Mouse (Mus musculus) embryonic facial prominence, embryonic 14.5 days (tissue): ENCODE measurements around the gene Zfp541. TPM values are rescaled to one million over a fixed set of nuclear protein-coding genes. Genes with fewer than 3 reads are reported as not detected.

Experiments
- ATAC-seq: fragments of 200-750 bp; cut with Nextera tagmentation; 2 replicates; pipeline ENCODE4 v1.8.0; 2017; ENCODE audit warnings: low read depth, moderate number of reproducible peaks, moderate TSS enrichment
- DNase-seq: peaks from one replicate; pipeline ENCODE4 v3.0.0-alpha.2; 2015; ENCODE audit warnings: low spot score
- H3K27ac ChIP-seq: fragments of 300-500 bp; sonication (generic); replicated peaks from 2 replicates; pipeline ENCODE4 v1.5.1; 2014; ENCODE audit warnings: low read depth, mild to moderate bottlenecking, low read length, moderate library complexity
- H3K27me3 ChIP-seq: fragments of 300-500 bp; sonication (generic); replicated peaks from 2 replicates; pipeline ENCODE4 v1.6.1; 2014; ENCODE audit warnings: low read length; ENCODE audit not compliant: control insufficient read depth, insufficient read depth
- H3K36me3 ChIP-seq: fragments of 300-500 bp; sonication (generic); 2 replicates; pipeline ENCODE4 v1.6.1; 2014; ENCODE audit warnings: low read length, mixed read lengths; ENCODE audit not compliant: control insufficient read depth, insufficient read depth
- H3K4me1 ChIP-seq: fragments of 300-500 bp; sonication (generic); 2 replicates; pipeline ENCODE4 v1.6.1; 2014; ENCODE audit warnings: antibody characterized with exemption, low read length; ENCODE audit not compliant: control insufficient read depth, insufficient read depth
- H3K4me2 ChIP-seq: fragments of 300-500 bp; sonication (generic); 2 replicates; pipeline ENCODE4 v1.6.1; 2014; ENCODE audit warnings: low read depth, mild to moderate bottlenecking, low read length, moderate library complexity, mixed read lengths
- H3K4me3 ChIP-seq: fragments of 300-500 bp; sonication (generic); 2 replicates; pipeline ENCODE4 v1.5.1; 2014; ENCODE audit warnings: low read depth, mild to moderate bottlenecking, low read length
- H3K9ac ChIP-seq: fragments of 300-500 bp; sonication (generic); 2 replicates; pipeline ENCODE4 v1.6.1; 2014; ENCODE audit warnings: low read depth, mild to moderate bottlenecking, low read length, moderate library complexity, mixed read lengths
- H3K9me3 ChIP-seq: fragments of 300-500 bp; sonication (generic); 2 replicates; pipeline ENCODE4 v1.6.1; 2016; ENCODE audit warnings: low read length; ENCODE audit not compliant: control insufficient read depth
- WGBS: fragments of 180-500 bp; shearing (Covaris S2); extraction: QIAGEN DNeasy Blood & Tissue Kit; methylation state at CpG from one replicate; pipeline ENCODE4 v1.1.7; 2014; 5-methylcytosine and 5-hydroxymethylcytosine counted together
- polyA plus RNA-seq: library from polyadenylated mRNA; unstranded; fragments of >200 nt; fragmentation: Nextera tagmentation; extraction: Ambion mirVana; gene quantifications from 2 replicates; pipeline ENCODE4 v1.2.1, GENCODE M21; 2014

Gene Zfp541
- polyA plus RNA-seq, 1 experiment from 2014 or later, result 0.07 TPM

DNA sequence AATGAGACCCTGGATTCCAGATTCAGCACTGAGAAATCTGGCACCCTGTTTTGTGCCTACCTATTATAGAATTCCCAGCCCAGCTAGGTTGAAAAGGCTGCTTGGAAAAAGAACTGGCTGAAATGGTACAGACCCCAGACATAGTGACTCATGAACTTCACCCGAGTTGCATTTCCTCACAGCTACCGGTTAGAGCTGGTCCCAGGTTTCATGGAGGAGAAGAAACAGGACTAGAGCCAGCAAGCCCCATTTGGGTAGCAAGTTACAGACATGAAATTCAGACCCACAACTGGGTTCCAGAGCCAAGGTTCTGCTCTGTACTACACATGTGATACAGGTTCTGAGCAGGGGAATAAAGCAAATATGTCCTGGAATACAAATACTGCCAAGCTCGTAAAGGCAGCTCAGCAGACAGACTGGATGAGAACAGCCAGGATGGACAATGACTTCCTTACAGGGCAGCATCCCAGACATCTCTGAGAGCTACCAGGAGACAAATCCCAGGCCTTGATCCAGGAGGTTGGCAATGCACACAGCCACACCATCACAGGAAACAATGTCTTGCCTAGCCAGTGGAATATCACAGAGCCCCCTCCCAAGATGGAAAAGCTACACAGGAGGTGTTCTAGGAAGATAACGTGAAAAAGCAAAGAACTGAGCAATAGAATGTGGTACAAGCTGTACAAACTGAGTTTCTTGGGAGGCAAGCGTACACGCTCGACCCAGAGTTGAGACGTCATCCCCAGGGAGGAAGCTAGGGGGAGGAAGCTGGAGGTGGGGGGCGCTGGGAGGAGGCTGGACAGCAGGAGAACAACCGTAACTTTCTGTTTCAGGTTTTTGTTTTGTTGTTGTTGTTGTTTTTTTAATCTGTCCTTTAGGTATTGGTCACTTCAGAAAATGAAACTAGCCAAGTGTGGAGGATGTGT lies 18.5 kb upstream of the Zfp541 start:
- Histone ChIP-seq H3K9me3 (no peaks in the 10 kb centered on the region), H3K36me3 (peaks cover 7% of the 10 kb centered on the region; the same call in 1 of the 2 replicates), H3K27ac (peak overlapping the region; percentile 96), H3K27me3 (no peaks in the 10 kb centered on the region), H3K9ac (0 out of 2 replicates have a peak overlapping the region, but pooled peaks have one; percentile 25), H3K4me2 (peak overlapping the region; percentile 63), H3K4me1 (peaks cover 31% of the 10 kb centered on the region), H3K4me3 (no peak overlapping the region)
- WGBS, result 56% methylated on average over 10 of the region's 10 CpGs
- ATAC-seq (no peak), DNase-seq (no peak)

GRCm38 (mm10) chr7:16043861-16044435 lies 17.7 kb upstream of the Zfp541 start:
- H3K4me3 ChIP-seq, result no peak overlapping the region
- H3K9ac ChIP-seq, result peak overlapping the region; percentile 49; the same call in 1 of the 2 replicates
- H3K4me1 ChIP-seq, result peaks cover 31% of the 10 kb centered on the region
- no peaks in the 10 kb centered on the region for H3K27me3 ChIP-seq
- WGBS, result 14% methylated on average over 3 of the region's 3 CpGs
- DNase-seq, result no peak
- H3K9me3 ChIP-seq, result no peaks in the 10 kb centered on the region
- H3K4me2 ChIP-seq, result peak overlapping the region; percentile 63
- no peak for ATAC-seq
- peaks cover 7% of the 10 kb centered on the region; the same call in 1 of the 2 replicates for H3K36me3 ChIP-seq
- peak overlapping the region; percentile 96 for H3K27ac ChIP-seq

- ATAC-seq (no peak), DNase-seq (peak; percentile 62)
- H3K4me1 ChIP-seq, result peaks cover 34% of the 10 kb centered on the region
- no peaks in the 10 kb centered on the region for H3K27me3 ChIP-seq
- H3K4me2 ChIP-seq, result peak overlapping the region; percentile 63
- H3K9ac ChIP-seq, result peak overlapping the region; percentile 49; the same call in 1 of the 2 replicates
- peak overlapping the region; percentile 1; the same call in 1 of the 2 replicates for H3K4me3 ChIP-seq
- H3K27ac ChIP-seq, result peak overlapping the region; percentile 96
- 8% methylated on average over 5 of the region's 5 CpGs for WGBS
- no peaks in the 10 kb centered on the region for H3K9me3 ChIP-seq
- peaks cover 7% of the 10 kb centered on the region; the same call in 1 of the 2 replicates for H3K36me3 ChIP-seq
These were observed 17.1 kb upstream of the Zfp541 start for GRCm38 (mm10) chr7:16044531-16044930.

DNA sequence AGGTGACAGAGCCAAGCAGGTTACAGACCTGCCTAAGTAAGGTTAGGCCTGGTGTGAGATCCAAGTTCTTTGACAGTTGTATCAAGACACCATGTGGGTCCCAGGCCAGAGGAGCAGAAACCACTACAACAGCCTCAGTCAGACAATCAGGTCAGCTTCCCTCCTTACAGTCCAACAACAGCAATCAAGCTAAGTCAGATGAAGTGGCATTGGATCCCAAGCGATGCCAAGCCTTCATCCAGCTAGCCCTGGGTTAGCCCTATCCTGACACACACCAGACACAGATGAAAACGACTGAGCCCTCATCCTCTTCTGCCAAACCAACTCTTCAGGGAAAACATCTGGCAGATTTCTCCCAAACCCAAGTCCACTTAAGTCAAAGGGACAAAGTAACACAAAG lies 16.1 kb upstream of the Zfp541 start:
- H3K27ac ChIP-seq, result peak overlapping the region; percentile 96
- H3K4me1 ChIP-seq, result peaks cover 43% of the 10 kb centered on the region
- peak overlapping the region; percentile 97; the same call in 1 of the 2 replicates for H3K9ac ChIP-seq
- DNase-seq, result no peak
- no peaks in the 10 kb centered on the region for H3K9me3 ChIP-seq
- WGBS, result 35% methylated on average over 2 of the region's 2 CpGs
- H3K4me3 ChIP-seq, result peak overlapping the region; percentile 90
- no peaks in the 10 kb centered on the region for H3K27me3 ChIP-seq
- peak overlapping the region; percentile 63 for H3K4me2 ChIP-seq
- no peak for ATAC-seq
- H3K36me3 ChIP-seq, result peaks cover 7% of the 10 kb centered on the region; the same call in 1 of the 2 replicates

DNA sequence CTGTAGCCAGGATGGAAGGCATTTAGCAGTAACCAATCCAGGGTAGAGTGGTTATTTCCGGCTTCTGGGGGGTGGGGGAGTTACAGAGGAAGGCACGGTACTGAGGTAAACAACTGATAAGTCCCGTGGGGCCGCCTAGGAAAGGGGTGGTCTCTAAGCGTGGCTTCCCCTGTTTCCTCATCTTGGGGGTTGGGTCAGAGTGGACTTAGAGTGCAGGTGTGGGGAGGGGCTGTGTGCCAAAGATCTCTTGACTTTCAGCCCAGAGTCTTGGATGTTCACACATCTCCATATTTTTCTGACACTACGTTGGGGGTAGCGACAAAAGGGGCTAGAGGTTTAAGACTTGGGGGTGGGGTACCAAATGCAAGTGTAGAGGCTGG lies 15.5 kb upstream of the Zfp541 start:
- peaks cover 43% of the 10 kb centered on the region for H3K4me1 ChIP-seq
- peak; percentile 27; the same call in 1 of the 2 replicates for ATAC-seq

DNA sequence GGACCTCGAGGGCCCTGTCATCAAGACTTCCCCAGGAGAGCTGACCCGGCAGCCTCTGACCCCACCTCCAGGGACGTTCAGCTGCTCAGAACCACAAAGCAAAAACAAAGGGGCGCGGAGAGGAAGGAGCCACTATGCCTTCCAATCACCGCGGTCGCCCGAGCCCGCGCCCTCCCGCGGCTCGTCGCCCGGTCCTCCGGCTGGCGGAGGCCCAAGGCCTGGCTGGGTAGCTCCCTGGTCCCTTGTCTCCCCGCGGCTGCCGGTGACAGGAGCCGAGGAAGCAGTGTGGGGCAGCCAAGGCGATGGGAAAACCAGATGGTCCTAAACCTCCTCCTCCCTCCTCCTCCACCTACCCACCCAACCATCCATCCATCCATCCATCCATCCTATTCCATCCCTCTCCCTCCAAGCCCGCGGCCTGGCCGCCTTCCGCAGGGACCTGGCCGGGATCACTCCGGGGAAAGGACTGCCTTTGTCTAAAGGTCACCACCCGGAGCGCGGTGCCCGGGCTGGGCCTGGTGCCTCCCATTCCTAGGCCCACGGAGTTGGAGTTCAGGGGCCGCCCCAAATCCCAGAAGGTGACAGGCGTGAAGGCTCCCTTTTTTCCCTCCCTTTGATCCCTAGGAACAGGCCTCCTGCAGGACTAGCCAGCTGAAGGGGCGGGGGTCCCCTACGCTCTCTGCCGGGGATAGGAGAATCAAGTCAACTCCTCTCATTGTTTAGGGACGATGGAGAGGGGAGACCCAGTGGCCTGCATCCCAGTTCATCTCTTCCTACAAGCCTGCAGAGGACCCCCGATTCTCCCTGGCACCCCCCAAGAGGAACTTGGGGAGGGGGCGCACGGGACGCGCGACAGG lies 14.9 kb upstream of the Zfp541 start:
- ATAC-seq (peak; percentile 6; the same call in 1 of the 2 replicates), DNase-seq (peak; percentile 61)
- H3K4me2 ChIP-seq, result peak overlapping the region; percentile 63
- no peaks in the 10 kb centered on the region for H3K27me3 ChIP-seq
- peak overlapping the region; percentile 96 for H3K27ac ChIP-seq
- H3K4me1 ChIP-seq, result peaks cover 43% of the 10 kb centered on the region
- peaks cover 7% of the 10 kb centered on the region; the same call in 1 of the 2 replicates for H3K36me3 ChIP-seq
- no peaks in the 10 kb centered on the region for H3K9me3 ChIP-seq
- peak overlapping the region; percentile 90 for H3K4me3 ChIP-seq
- WGBS, result 0% methylated on average over 28 of the region's 46 CpGs
- peak overlapping the region; percentile 97 for H3K9ac ChIP-seq

More for the DNA sequence above, 15.5 kb upstream of the Zfp541 start:
- Histone ChIP-seq H3K27me3 (no peaks in the 10 kb centered on the region), H3K4me3 (peak overlapping the region; percentile 90), H3K9ac (peak overlapping the region; percentile 97), H3K4me2 (peak overlapping the region; percentile 63), H3K36me3 (peaks cover 7% of the 10 kb centered on the region; the same call in 1 of the 2 replicates), H3K9me3 (no peaks in the 10 kb centered on the region), H3K27ac (peak overlapping the region; percentile 96)
- 2% methylated on average over 7 of the region's 7 CpGs for WGBS
- DNase-seq, result peak; percentile 86

- ATAC-seq (peak; percentile 71), DNase-seq (peak; percentile 94)
- under 1% methylated on average over 47 of the region's 69 CpGs for WGBS
- Histone ChIP-seq H3K27ac (peak within 1 kb of the TSS; percentile 96), H3K4me2 (peak within 1 kb of the TSS; percentile 70), H3K36me3 (peaks cover 7% of the 10 kb centered on the region; the same call in 1 of the 2 replicates), H3K4me1 (peaks cover 45% of the 10 kb centered on the region), H3K9me3 (no peaks in the 10 kb centered on the region), H3K9ac (peak within 1 kb of the TSS; percentile 97), H3K27me3 (no peaks in the 10 kb centered on the region), H3K4me3 (peak within 1 kb of the TSS; percentile 90)
These were observed 14.1 kb upstream of the Zfp541 start, which contains the start of gene Bicra for GRCm38 (mm10) chr7:16047338-16048146. Gene Bicra (minus strand): TSS chr7:16047921.
